Mouse (Mus musculus) olfactory bulb, adult 2 months (tissue): Measurements from ENCODE around the gene Fggy. TPM values are rescaled to one million over a fixed set of nuclear protein-coding genes. Genes with fewer than 3 reads are reported as not detected.

Source experiments
- H3K27ac ChIP-seq: fragments of 200-500 bp; 2 replicates; pipeline ENCODE4 v1.5.1; 2012; ENCODE audit warnings: low read depth, low read length; ENCODE audit not compliant: insufficient read depth
- H3K4me1 ChIP-seq: fragments of 200-500 bp; 2 replicates; pipeline ENCODE4 v1.6.1; 2012; ENCODE audit warnings: low read length; ENCODE audit not compliant: control insufficient read depth, insufficient read depth
- H3K4me3 ChIP-seq: fragments of 200-500 bp; 2 replicates; pipeline ENCODE4 v1.5.1; 2012; ENCODE audit warnings: mild to moderate bottlenecking, low read depth, low read length, moderate library complexity; ENCODE audit not compliant: insufficient read depth
- CTCF ChIP-seq: fragments of 200-500 bp; IDR thresholded peaks from 2 replicates; pipeline ENCODE4 v1.5.1; 2012; ENCODE audit warnings: low read depth, mild to moderate bottlenecking, low read length, moderate library complexity; ENCODE audit not compliant: insufficient read depth
- POLR2A ChIP-seq: fragments of 200-500 bp; IDR thresholded peaks from 2 replicates; pipeline ENCODE4 v1.6.1; 2012; ENCODE audit warnings: mild to moderate bottlenecking, low read depth, low read length, moderate library complexity; ENCODE audit not compliant: insufficient read depth
- WGBS: fragments of 180-500 bp; shearing (Covaris S2); methylation state at CpG from one replicate; pipeline ENCODE4 v1.1.7; 2018; 5-methylcytosine and 5-hydroxymethylcytosine counted together
- polyA plus RNA-seq: library from polyadenylated mRNA; stranded (reverse); fragments of >200 nt; gene quantifications from 2 replicates; pipeline ENCODE4 v1.2.4, GENCODE M21; 2012; ENCODE audit warnings: low replicate concordance; ENCODE audit not compliant: missing spikeins, insufficient read depth, insufficient read length

Fggy gene
- polyA plus RNA-seq, 1 experiment, result not detected

- no peak overlapping the region for H3K27ac ChIP-seq
- TF ChIP-seq CTCF (no peak), POLR2A (no peak)
- no peaks in the 10 kb centered on the region for H3K4me1 ChIP-seq
- H3K4me3 ChIP-seq, result no peak overlapping the region
These were observed 289.9 kb downstream of the Fggy start for GRCm38 (mm10) chr4:95847219-95847618.

DNA sequence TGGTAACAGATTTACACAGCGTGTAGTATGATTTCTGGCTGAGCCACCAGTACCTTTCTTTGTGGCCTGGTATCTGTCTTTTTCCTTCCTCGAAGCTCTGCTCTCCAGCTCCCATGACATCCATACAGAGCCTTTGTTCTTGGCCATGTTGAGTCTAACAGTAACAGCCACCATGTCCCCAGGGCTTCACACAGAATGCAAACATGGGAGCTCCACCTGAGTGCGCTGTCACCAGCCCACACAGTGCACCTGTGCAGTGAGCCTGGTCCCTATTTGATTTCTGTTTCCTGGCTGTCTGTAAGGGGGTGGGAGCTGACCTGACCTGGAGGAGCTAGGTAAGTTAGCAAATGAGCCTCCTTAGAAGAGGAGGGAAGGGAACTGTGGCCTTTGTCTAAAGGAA, 290.4 kb downstream of the Fggy start:
- Histone ChIP-seq H3K4me3 (no peak overlapping the region), H3K4me1 (no peaks in the 10 kb centered on the region), H3K27ac (no peak overlapping the region)
- TF ChIP-seq POLR2A (no peak), CTCF (no peak)
- 90% methylated on average over 3 of the region's 3 CpGs for WGBS

GRCm38 (mm10) chr4:95849497-95849896, 292.2 kb downstream of the Fggy start:
- no peak for TF ChIP-seq CTCF
- TF ChIP-seq POLR2A, result no peak
- H3K4me3 ChIP-seq, result no peak overlapping the region
- no peak overlapping the region for H3K27ac ChIP-seq
- 83% methylated on average over 5 of the region's 5 CpGs for WGBS
- no peaks in the 10 kb centered on the region for H3K4me1 ChIP-seq

DNA sequence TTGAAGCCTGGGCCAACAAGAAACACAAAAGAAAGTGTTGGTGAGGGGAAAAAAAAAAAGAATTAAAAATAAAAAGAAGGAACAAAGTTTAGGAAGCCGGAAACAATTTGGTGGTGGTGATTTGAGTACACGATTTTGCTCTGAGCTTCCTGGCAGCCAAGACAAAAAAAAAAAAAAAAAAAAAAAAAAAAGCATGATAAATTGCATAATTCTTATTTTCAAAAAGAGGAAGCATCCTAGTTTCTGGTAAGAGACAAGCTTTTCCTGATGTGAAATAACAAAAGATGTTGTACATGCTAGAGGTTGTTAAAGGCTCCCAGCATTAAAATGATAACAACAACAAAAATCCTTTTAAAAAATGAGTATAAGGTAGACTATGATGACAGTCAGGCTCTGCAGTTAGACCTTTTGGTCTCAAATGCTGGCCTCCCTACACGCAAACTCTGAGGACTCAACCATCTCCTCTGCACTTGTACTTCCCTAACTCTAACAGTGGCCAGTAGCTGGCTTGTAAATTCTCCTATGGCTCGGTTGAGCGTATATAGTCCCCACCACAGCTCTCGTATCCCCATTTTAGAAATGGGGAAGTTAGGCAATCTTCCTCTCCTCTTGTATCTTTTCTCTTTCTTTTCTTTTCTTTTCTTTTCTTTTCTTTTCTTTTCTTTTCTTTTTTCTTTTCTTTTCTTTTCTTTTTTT, 292.9 kb downstream of the Fggy start:
- TF ChIP-seq CTCF (no peak), POLR2A (no peak)
- Histone ChIP-seq H3K27ac (no peak overlapping the region), H3K4me3 (no peak overlapping the region), H3K4me1 (no peaks in the 10 kb centered on the region)
- WGBS, result 90% methylated on average over 6 of the region's 6 CpGs

- H3K27ac ChIP-seq, result no peak overlapping the region
- TF ChIP-seq POLR2A (no peak), CTCF (no peak)
- WGBS, result 99% methylated on average over 2 of the region's 2 CpGs
- no peaks in the 10 kb centered on the region for H3K4me1 ChIP-seq
- no peak overlapping the region for H3K4me3 ChIP-seq
These were observed 294.9 kb downstream of the Fggy start for GRCm38 (mm10) chr4:95852257-95852656.

DNA sequence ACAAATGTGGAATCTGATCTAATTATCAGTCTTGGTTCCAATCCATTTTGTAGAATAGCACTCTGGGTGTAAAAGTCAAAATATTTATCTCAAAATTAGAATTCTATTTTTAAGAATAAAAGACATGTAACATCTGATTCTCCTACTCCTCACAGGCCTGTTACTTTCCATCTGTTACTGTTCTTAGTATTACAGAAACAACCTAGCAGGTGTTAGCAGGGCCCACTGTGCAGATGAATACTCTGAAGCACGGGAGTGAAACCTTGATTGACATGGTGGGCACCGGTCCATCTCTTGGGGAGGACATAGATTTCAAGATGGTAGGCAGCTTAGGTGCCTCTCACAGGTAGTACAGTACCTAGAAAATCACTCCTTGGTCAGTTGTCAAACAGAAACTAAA, 298.7 kb downstream of the Fggy start:
- no peak overlapping the region for H3K27ac ChIP-seq

DNA sequence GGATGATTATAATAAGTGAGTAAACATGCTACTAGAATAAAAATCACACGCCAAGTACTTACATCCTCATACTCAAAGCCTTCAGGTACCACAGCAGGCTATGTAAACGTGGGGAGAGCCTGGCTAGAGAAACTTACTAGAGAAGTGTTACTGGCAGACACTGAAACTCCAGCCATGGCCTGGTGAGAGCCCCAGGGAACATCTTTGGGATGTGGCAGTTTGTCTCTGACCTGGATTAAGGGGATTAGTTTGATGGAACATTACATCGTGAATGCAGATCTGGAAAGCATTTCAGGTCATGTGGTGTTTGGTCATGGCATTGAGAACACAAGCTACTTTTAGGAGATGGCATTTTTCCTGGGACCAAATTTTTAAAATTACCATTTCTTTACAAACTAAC, 303.3 kb downstream of the Fggy start:
- Histone ChIP-seq H3K4me3 (no peak overlapping the region), H3K27ac (no peak overlapping the region), H3K4me1 (no peaks in the 10 kb centered on the region)
- WGBS, result 71% methylated on average over 3 of the region's 3 CpGs
- TF ChIP-seq POLR2A, result no peak

More for the DNA sequence above, 298.7 kb downstream of the Fggy start:
- WGBS, result 70% methylated on average over 2 of the region's 2 CpGs
- Histone ChIP-seq H3K4me3 (no peak overlapping the region), H3K4me1 (no peaks in the 10 kb centered on the region)
- TF ChIP-seq POLR2A, result no peak
- no peak for TF ChIP-seq CTCF

GRCm38 (mm10) chr4:95861074-95861473, 303.8 kb downstream of the Fggy start:
- WGBS, result 83% methylated on average over 4 of the region's 4 CpGs
- H3K4me3 ChIP-seq, result no peak overlapping the region
- no peak for TF ChIP-seq POLR2A
- no peak for TF ChIP-seq CTCF
- no peak overlapping the region for H3K27ac ChIP-seq
- no peaks in the 10 kb centered on the region for H3K4me1 ChIP-seq

GRCm38 (mm10) chr4:95861741-95862155, 304.4 kb downstream of the Fggy start:
- H3K4me3 ChIP-seq, result no peak overlapping the region
- H3K27ac ChIP-seq, result no peak overlapping the region
- H3K4me1 ChIP-seq, result no peaks in the 10 kb centered on the region
- TF ChIP-seq CTCF, result no peak
- no peak for TF ChIP-seq POLR2A
- 91% methylated on average over 5 of the region's 5 CpGs for WGBS

GRCm38 (mm10) chr4:95862276-95862675, 305.0 kb downstream of the Fggy start:
- H3K4me1 ChIP-seq, result no peaks in the 10 kb centered on the region
- 57% methylated on average over 7 of the region's 7 CpGs for WGBS
- no peak overlapping the region for H3K4me3 ChIP-seq
- H3K27ac ChIP-seq, result no peak overlapping the region
- TF ChIP-seq POLR2A (no peak), CTCF (no peak)
